Mouse (Mus musculus) stomach, embryonic 14.5 days (tissue): ENCODE data around the gene Rspry1. TPM values are rescaled to one million over a fixed set of nuclear protein-coding genes. Genes with fewer than 3 reads are reported as not detected.
A peak's percentile ranks its signal among the peaks of the same experiment; 100 is the strongest.

ENCODE experiments used
- ATAC-seq: fragments of 200-750 bp; cut with Nextera tagmentation; 2 replicates; pipeline ENCODE4 v1.8.0; 2017; ENCODE audit warnings: low read depth, moderate TSS enrichment; ENCODE audit not compliant: insufficient number of reproducible peaks, insufficient read depth, low FRiP score
- H3K27ac ChIP-seq: fragments of 300-500 bp; sonication (generic); 2 replicates; pipeline ENCODE4 v1.5.1; 2014; ENCODE audit warnings: mild to moderate bottlenecking, low read length, moderate library complexity, mixed read lengths
- H3K27me3 ChIP-seq: fragments of 300-500 bp; sonication (generic); 2 replicates; pipeline ENCODE4 v1.6.1; 2014; ENCODE audit warnings: low read length, control low read depth, mixed read lengths; ENCODE audit not compliant: control insufficient read depth, insufficient read depth
- H3K36me3 ChIP-seq: fragments of 300-500 bp; sonication (generic); 2 replicates; pipeline ENCODE4 v1.6.1; 2014; ENCODE audit warnings: mild to moderate bottlenecking, control low read depth, low read length, moderate library complexity, mixed read lengths; ENCODE audit not compliant: control insufficient read depth, insufficient read depth
- H3K4me1 ChIP-seq: fragments of 300-500 bp; sonication (generic); 2 replicates; pipeline ENCODE4 v1.6.1; 2014; ENCODE audit warnings: low read length, control low read depth, mixed read lengths; ENCODE audit not compliant: control insufficient read depth, insufficient read depth
- H3K4me2 ChIP-seq: fragments of 300-500 bp; sonication (generic); replicated peaks from 2 replicates; pipeline ENCODE4 v1.6.1; 2014; ENCODE audit warnings: low read depth, low read length, control low read depth
- H3K4me3 ChIP-seq: fragments of 300-500 bp; sonication (generic); 2 replicates; pipeline ENCODE4 v1.5.1; 2014; ENCODE audit warnings: low read depth, low read length, control low read depth
- H3K9ac ChIP-seq: fragments of 300-500 bp; sonication (generic); replicated peaks from 2 replicates; pipeline ENCODE4 v1.6.1; 2014; ENCODE audit warnings: low read depth, mild to moderate bottlenecking, control low read depth, low read length, moderate library complexity, mixed read lengths
- H3K9me3 ChIP-seq: fragments of 300-500 bp; sonication (generic); 2 replicates; pipeline ENCODE4 v1.6.1; 2016; ENCODE audit warnings: low read depth, low read length, control low read depth; ENCODE audit not compliant: control insufficient read depth
- WGBS: fragments of 180-500 bp; shearing (Covaris S2); extraction: QIAGEN DNeasy Blood & Tissue Kit; methylation state at CpG from one replicate; pipeline ENCODE4 v1.1.7; 2014; 5-methylcytosine and 5-hydroxymethylcytosine counted together
- polyA plus RNA-seq: library from polyadenylated mRNA; unstranded; fragments of >200 nt; fragmentation: Nextera tagmentation; extraction: Ambion mirVana; gene quantifications from 2 replicates; pipeline ENCODE4 v1.2.1, GENCODE M21; 2014

The Rspry1 gene
- polyA plus RNA-seq, 1 experiment from 2014 or later: 35.2 TPM

- peak overlapping the region; percentile 87 for H3K27ac ChIP-seq
Measured at GRCm38 (mm10) chr8:94682732-94683524, 81.2 kb downstream of the Rspry1 start.

GRCm38 (mm10) chr8:94684287-94684686, 82.5 kb downstream of the Rspry1 start:
- H3K36me3 ChIP-seq: no peaks in the 10 kb centered on the region
- ATAC-seq: no peak
- H3K9me3 ChIP-seq: no peaks in the 10 kb centered on the region
- H3K27me3 ChIP-seq: no peaks in the 10 kb centered on the region
- no peak overlapping the region for H3K4me2 ChIP-seq
- H3K9ac ChIP-seq: no peak overlapping the region
- H3K27ac ChIP-seq: peak overlapping the region; percentile 87; the same call in 1 of the 2 replicates
- 88% methylated on average over 4 of the region's 4 CpGs for WGBS
- H3K4me1 ChIP-seq: peaks cover under 1% of the 10 kb centered on the region
- H3K4me3 ChIP-seq: no peak overlapping the region

More at GRCm38 (mm10) chr8:94682732-94683524, 81.2 kb downstream of the Rspry1 start:
- WGBS: 64% methylated on average over 16 of the region's 16 CpGs
- Histone ChIP-seq H3K4me2 (no peak overlapping the region), H3K4me3 (no peak overlapping the region), H3K36me3 (no peaks in the 10 kb centered on the region), H3K9me3 (no peaks in the 10 kb centered on the region), H3K27me3 (no peaks in the 10 kb centered on the region), H3K9ac (no peak overlapping the region), H3K4me1 (peaks cover 10% of the 10 kb centered on the region)
- peak; percentile 83 for ATAC-seq

- H3K9me3 ChIP-seq: no peaks in the 10 kb centered on the region
- no peak overlapping the region for H3K4me2 ChIP-seq
- peak; percentile 20; the same call in 1 of the 2 replicates for ATAC-seq
- H3K36me3 ChIP-seq: no peaks in the 10 kb centered on the region
- H3K27ac ChIP-seq: peak overlapping the region; percentile 41
- no peaks in the 10 kb centered on the region for H3K27me3 ChIP-seq
- 52% methylated on average over 9 of the region's 9 CpGs for WGBS
- no peak overlapping the region for H3K4me3 ChIP-seq
- H3K9ac ChIP-seq: no peak overlapping the region
- no peaks in the 10 kb centered on the region for H3K4me1 ChIP-seq
Measured at GRCm38 (mm10) chr8:94685953-94686352, 84.2 kb downstream of the Rspry1 start.

GRCm38 (mm10) chr8:94694701-94695100, 93.0 kb downstream of the Rspry1 start:
- Histone ChIP-seq H3K27ac (no peak overlapping the region), H3K4me2 (peak overlapping the region; percentile 73), H3K9me3 (no peaks in the 10 kb centered on the region), H3K9ac (no peak overlapping the region), H3K4me1 (0 out of 2 replicates have a peak, but pooled peaks cover 4% of the 10 kb centered on the region), H3K4me3 (peak overlapping the region; percentile 42; the same call in 1 of the 2 replicates), H3K27me3 (peaks cover 28% of the 10 kb centered on the region), H3K36me3 (no peaks in the 10 kb centered on the region)
- ATAC-seq: no peak
- WGBS: 9% methylated on average over 6 of the region's 6 CpGs

GRCm38 (mm10) chr8:94695341-94695993, 93.7 kb downstream of the Rspry1 start:
- H3K4me1 ChIP-seq: 0 out of 2 replicates have a peak, but pooled peaks cover 4% of the 10 kb centered on the region
- no peak overlapping the region for H3K27ac ChIP-seq
- H3K27me3 ChIP-seq: peaks cover 28% of the 10 kb centered on the region
- H3K9ac ChIP-seq: peak overlapping the region; percentile 4; the same call in 1 of the 2 replicates
- peak; percentile 61 for ATAC-seq
- no peaks in the 10 kb centered on the region for H3K9me3 ChIP-seq
- peak overlapping the region; percentile 73 for H3K4me2 ChIP-seq
- WGBS: under 1% methylated on average over 31 of the region's 31 CpGs
- H3K4me3 ChIP-seq: peak overlapping the region; percentile 42
- H3K36me3 ChIP-seq: no peaks in the 10 kb centered on the region

- peak; percentile 82 for ATAC-seq
- no peaks in the 10 kb centered on the region for H3K36me3 ChIP-seq
- peak within 1 kb of the TSS; percentile 42 for H3K4me3 ChIP-seq
- H3K9ac ChIP-seq: peak within 1 kb of the TSS; percentile 4; the same call in 1 of the 2 replicates
- 0% methylated on average over 41 of the region's 41 CpGs for WGBS
- H3K4me1 ChIP-seq: 0 out of 2 replicates have a peak, but pooled peaks cover 4% of the 10 kb centered on the region
- peak within 1 kb of the TSS; percentile 73 for H3K4me2 ChIP-seq
- H3K27ac ChIP-seq: no peak within 1 kb of the TSS
- H3K27me3 ChIP-seq: peaks cover 28% of the 10 kb centered on the region
- no peaks in the 10 kb centered on the region for H3K9me3 ChIP-seq
Measured at GRCm38 (mm10) chr8:94695994-94696384, 94.3 kb downstream of the Rspry1 start, which contains the start of gene Pllp. Gene Pllp, minus strand, starts transcription at chr8:94696278.

GRCm38 (mm10) chr8:94696566-94696965, 94.8 kb downstream of the Rspry1 start:
- 59% methylated on average over 3 of the region's 3 CpGs for WGBS
- H3K4me3 ChIP-seq: peak overlapping the region; percentile 42; the same call in 1 of the 2 replicates
- no peak for ATAC-seq
- no peak overlapping the region for H3K9ac ChIP-seq
- H3K36me3 ChIP-seq: no peaks in the 10 kb centered on the region
- 0 out of 2 replicates have a peak, but pooled peaks cover 4% of the 10 kb centered on the region for H3K4me1 ChIP-seq
- H3K27ac ChIP-seq: no peak overlapping the region
- peaks cover 28% of the 10 kb centered on the region for H3K27me3 ChIP-seq
- no peaks in the 10 kb centered on the region for H3K9me3 ChIP-seq
- H3K4me2 ChIP-seq: peak overlapping the region; percentile 73; the same call in 1 of the 2 replicates

GRCm38 (mm10) chr8:94697956-94698355, 96.2 kb downstream of the Rspry1 start:
- 85% methylated on average over 6 of the region's 6 CpGs for WGBS

More at GRCm38 (mm10) chr8:94697956-94698355, 96.2 kb downstream of the Rspry1 start:
- H3K4me2 ChIP-seq: no peak overlapping the region
- 0 out of 2 replicates have a peak, but pooled peaks cover 4% of the 10 kb centered on the region for H3K4me1 ChIP-seq
- no peak for ATAC-seq
- no peaks in the 10 kb centered on the region for H3K9me3 ChIP-seq
- no peaks in the 10 kb centered on the region for H3K36me3 ChIP-seq
- no peak overlapping the region for H3K9ac ChIP-seq
- peaks cover 28% of the 10 kb centered on the region for H3K27me3 ChIP-seq
- no peak overlapping the region for H3K4me3 ChIP-seq
- H3K27ac ChIP-seq: no peak overlapping the region
